Mouse (Mus musculus) olfactory bulb, adult 2 months (tissue): ENCODE data around the gene Nek10. TPM values are rescaled to one million over a fixed set of nuclear protein-coding genes. Genes with fewer than 3 reads are reported as not detected.
"Not testable (repeated sequence)": the region's sequence is repeated elsewhere in the genome, so short reads cannot be mapped to it uniquely, and the experiment has no call there.

ENCODE experiments used
- H3K27ac ChIP-seq: fragments of 200-500 bp; 2 replicates; pipeline ENCODE4 v1.5.1; 2012; ENCODE audit warnings: low read depth, low read length; ENCODE audit not compliant: insufficient read depth
- H3K4me1 ChIP-seq: fragments of 200-500 bp; 2 replicates; pipeline ENCODE4 v1.6.1; 2012; ENCODE audit warnings: low read length; ENCODE audit not compliant: control insufficient read depth, insufficient read depth
- H3K4me3 ChIP-seq: fragments of 200-500 bp; 2 replicates; pipeline ENCODE4 v1.5.1; 2012; ENCODE audit warnings: mild to moderate bottlenecking, low read depth, low read length, moderate library complexity; ENCODE audit not compliant: insufficient read depth
- CTCF ChIP-seq: fragments of 200-500 bp; IDR thresholded peaks from 2 replicates; pipeline ENCODE4 v1.5.1; 2012; ENCODE audit warnings: low read depth, mild to moderate bottlenecking, low read length, moderate library complexity; ENCODE audit not compliant: insufficient read depth
- POLR2A ChIP-seq: fragments of 200-500 bp; IDR thresholded peaks from 2 replicates; pipeline ENCODE4 v1.6.1; 2012; ENCODE audit warnings: mild to moderate bottlenecking, low read depth, low read length, moderate library complexity; ENCODE audit not compliant: insufficient read depth
- WGBS: fragments of 180-500 bp; shearing (Covaris S2); methylation state at CpG from one replicate; pipeline ENCODE4 v1.1.7; 2018; 5-methylcytosine and 5-hydroxymethylcytosine counted together
- polyA plus RNA-seq: library from polyadenylated mRNA; stranded (reverse); fragments of >200 nt; gene quantifications from 2 replicates; pipeline ENCODE4 v1.2.4, GENCODE M21; 2012; ENCODE audit warnings: low replicate concordance; ENCODE audit not compliant: missing spikeins, insufficient read depth, insufficient read length

The Nek10 gene
- not detected in 2 replicates for polyA plus RNA-seq

GRCm38 (mm10) chr14:14803115-14803514, at the start of gene Nek10:
Gene Nek10, plus strand, starts transcription at chr14:14803415.
- not testable (repeated sequence) for H3K4me1 ChIP-seq, H3K27ac ChIP-seq, H3K4me3 ChIP-seq
- WGBS, result 79% methylated on average over 2 of the region's 2 CpGs

GRCm38 (mm10) chr14:14781169-14781568, 22.0 kb upstream of the Nek10 start:
- no peaks in the 10 kb centered on the region for H3K4me1 ChIP-seq
- H3K4me3 ChIP-seq, result no peak overlapping the region
- 90% methylated on average over 2 of the region's 2 CpGs for WGBS
- TF ChIP-seq POLR2A (no peak), CTCF (no peak)
- H3K27ac ChIP-seq, result no peak overlapping the region

GRCm38 (mm10) chr14:14784223-14784622, 19.0 kb upstream of the Nek10 start:
- Histone ChIP-seq H3K4me1 (no peaks in the 10 kb centered on the region), H3K27ac (no peak overlapping the region), H3K4me3 (no peak overlapping the region)
- WGBS, result 79% methylated on average over 1 of the region's 1 CpGs
- TF ChIP-seq POLR2A, result no peak
- no peak for TF ChIP-seq CTCF

- no peak for TF ChIP-seq CTCF
- TF ChIP-seq POLR2A, result no peak
- no peaks in the 10 kb centered on the region for H3K4me1 ChIP-seq
- WGBS, result 91% methylated on average over 1 of the region's 1 CpGs
- H3K4me3 ChIP-seq, result no peak overlapping the region
- no peak overlapping the region for H3K27ac ChIP-seq
Observed at GRCm38 (mm10) chr14:14786979-14787378, 16.2 kb upstream of the Nek10 start.

- WGBS, result 98% methylated on average over 4 of the region's 4 CpGs
- TF ChIP-seq POLR2A (no peak), CTCF (no peak)
- Histone ChIP-seq H3K4me1 (no peaks in the 10 kb centered on the region), H3K4me3 (no peak overlapping the region), H3K27ac (no peak overlapping the region)
Observed at GRCm38 (mm10) chr14:14789840-14790470, 13.3 kb upstream of the Nek10 start.

- Histone ChIP-seq H3K4me3 (no peak overlapping the region), H3K27ac (no peak overlapping the region), H3K4me1 (no peaks in the 10 kb centered on the region)
- TF ChIP-seq CTCF, result no peak
- TF ChIP-seq POLR2A, result no peak
- 86% methylated on average over 5 of the region's 5 CpGs for whole genome bisulfite sequencing
Observed at GRCm38 (mm10) chr14:14799861-14800260, 3.4 kb upstream of the Nek10 start.

GRCm38 (mm10) chr14:14800332-14800731, 2.9 kb upstream of the Nek10 start:
- Histone ChIP-seq H3K27ac (no peak overlapping the region), H3K4me3 (no peak overlapping the region), H3K4me1 (no peaks in the 10 kb centered on the region)
- WGBS, result 91% methylated on average over 4 of the region's 4 CpGs
- TF ChIP-seq POLR2A, result no peak

GRCm38 (mm10) chr14:14800810-14801209, 2.4 kb upstream of the Nek10 start:
- Histone ChIP-seq H3K4me1 (no peaks in the 10 kb centered on the region), H3K27ac (no peak overlapping the region), H3K4me3 (no peak overlapping the region)
- 95% methylated on average over 3 of the region's 3 CpGs for WGBS
- TF ChIP-seq CTCF, result no peak
- no peak for TF ChIP-seq POLR2A

GRCm38 (mm10) chr14:14803921-14804517, 804 bp downstream of the Nek10 start:
- TF ChIP-seq POLR2A (no peak), CTCF (no peak)
- 17% methylated on average over 10 of the region's 10 CpGs for WGBS
- Histone ChIP-seq H3K4me3 (no peak overlapping the region), H3K27ac (no peak overlapping the region), H3K4me1 (no peaks in the 10 kb centered on the region)

GRCm38 (mm10) chr14:14804518-14805212, 1.4 kb downstream of the Nek10 start:
- Histone ChIP-seq H3K27ac (no peak overlapping the region), H3K4me3 (no peak overlapping the region), H3K4me1 (no peaks in the 10 kb centered on the region)
- no peak for TF ChIP-seq CTCF
- no peak for TF ChIP-seq POLR2A
- 74% methylated on average over 5 of the region's 5 CpGs for WGBS
